Mouse (Mus musculus): ENCODE measurements at regions not wholly inside any gene's neighbourhood (a gene's known extent, or its start where the extent isn't known, plus 50 kb on each side); places are given as distances from the start of the nearest gene placed in this dataset.

DNA sequence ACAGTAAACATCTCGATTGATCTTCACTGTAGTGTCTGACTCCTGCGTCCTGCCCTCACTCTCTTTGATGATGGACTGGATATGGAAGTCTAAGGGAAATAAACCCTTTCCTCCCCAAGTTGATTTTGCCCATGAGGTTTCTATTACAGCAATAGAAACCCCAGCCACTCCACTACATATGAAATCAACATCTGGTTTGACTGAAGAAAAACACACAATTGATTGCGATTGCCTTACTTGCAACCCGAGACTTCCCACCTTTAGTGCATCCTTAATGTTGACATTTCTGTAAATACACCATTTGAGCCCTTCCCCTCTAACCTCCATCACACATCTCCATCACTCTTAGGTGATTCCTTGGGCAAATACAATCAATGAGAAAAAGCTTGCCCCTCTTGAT lies 255.6 kb upstream of the Tle4 start:
- no peaks in the 10 kb centered on the region for H3K9me3 ChIP-seq (replicated peaks)
- H3K27me3 ChIP-seq (replicated peaks) = no peaks in the 10 kb centered on the region
- H3K4me2 ChIP-seq = no peak overlapping the region
- H3K27ac ChIP-seq (replicated peaks) = no peak overlapping the region
- ATAC-seq (ENCODE audit: low FRiP score) = no peak
- H3K4me1 ChIP-seq = no peaks in the 10 kb centered on the region
- no peak overlapping the region for H3K4me3 ChIP-seq (replicated peaks)
- H3K9ac ChIP-seq (replicated peaks) = no peak overlapping the region
- 87% methylated on average over 4 of the region's 4 CpGs for WGBS
- no peaks in the 10 kb centered on the region for H3K36me3 ChIP-seq

DNA sequence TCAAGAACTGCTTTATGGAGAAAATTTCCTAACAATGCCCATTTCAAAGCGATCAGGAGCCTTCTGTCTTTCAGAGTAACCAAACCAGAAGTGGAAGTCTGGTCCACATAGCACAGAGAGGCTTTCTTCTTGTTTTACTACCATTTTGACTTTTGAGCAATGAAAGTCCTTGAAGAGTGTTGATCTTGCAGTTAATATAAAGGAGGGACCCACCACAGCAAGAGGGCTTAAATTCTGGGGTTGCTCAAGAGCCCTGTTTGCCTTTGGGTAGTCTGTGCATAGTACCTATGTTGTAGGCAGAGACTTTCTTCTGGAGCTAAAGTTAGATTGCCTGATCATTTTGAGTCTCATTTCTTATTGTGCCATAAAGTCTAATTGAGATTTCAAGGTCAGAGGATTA lies 251.7 kb upstream of the Tle4 start:
- Histone ChIP-seq H3K9me3 (replicated peaks) (no peaks in the 10 kb centered on the region), H3K4me1 (peaks cover 7% of the 10 kb centered on the region), H3K4me3 (replicated peaks) (no peak overlapping the region), H3K27ac (replicated peaks) (no peak overlapping the region), H3K36me3 (no peaks in the 10 kb centered on the region), H3K27me3 (replicated peaks) (no peaks in the 10 kb centered on the region), H3K4me2 (no peak overlapping the region), H3K9ac (replicated peaks) (no peak overlapping the region)
- no peak for ATAC-seq (ENCODE audit: low FRiP score)
- 82% methylated on average over 1 of the region's 1 CpGs for WGBS

GRCm38 (mm10) chr19:14847120-14847519 lies 249.3 kb upstream of the Tle4 start:
- Histone ChIP-seq H3K4me2 (no peak overlapping the region), H3K36me3 (no peaks in the 10 kb centered on the region), H3K9ac (replicated peaks) (no peak overlapping the region), H3K27me3 (replicated peaks) (no peaks in the 10 kb centered on the region), H3K4me1 (peaks cover 7% of the 10 kb centered on the region), H3K27ac (replicated peaks) (no peak overlapping the region; the same call in 1 of the 2 replicates), H3K9me3 (replicated peaks) (no peaks in the 10 kb centered on the region), H3K4me3 (replicated peaks) (no peak overlapping the region)
- peak; percentile 47; the same call in 1 of the 2 replicates for ATAC-seq (ENCODE audit: low FRiP score)
- whole genome bisulfite sequencing = 10% methylated on average over 4 of the region's 4 CpGs

DNA sequence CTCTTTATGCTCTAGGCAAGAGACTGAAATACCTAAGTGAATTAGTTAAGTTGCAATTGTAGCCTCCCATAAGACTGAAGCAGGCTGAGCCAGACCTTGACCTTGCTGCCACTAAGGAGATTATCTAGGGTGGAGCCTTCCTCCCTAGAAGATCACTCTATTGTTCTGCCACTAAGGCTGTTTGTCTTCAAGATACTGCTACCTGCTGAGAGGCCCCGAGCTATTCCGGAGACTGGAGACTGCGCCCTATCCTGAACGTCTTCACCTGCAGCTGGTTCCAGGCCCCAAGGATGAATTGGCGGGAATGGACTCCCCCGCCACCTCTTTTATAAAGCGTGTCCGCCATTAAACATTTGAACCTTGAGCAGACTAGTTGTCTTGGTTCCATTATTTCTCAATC lies 237.8 kb upstream of the Tle4 start:
- H3K4me3 ChIP-seq (replicated peaks) = no peak overlapping the region
- H3K27me3 ChIP-seq (replicated peaks) = no peaks in the 10 kb centered on the region
- no peaks in the 10 kb centered on the region for H3K9me3 ChIP-seq (replicated peaks)
- H3K4me2 ChIP-seq = no peak overlapping the region
- no peaks in the 10 kb centered on the region for H3K36me3 ChIP-seq
- WGBS = 66% methylated on average over 8 of the region's 8 CpGs
- H3K4me1 ChIP-seq = no peaks in the 10 kb centered on the region
- no peak overlapping the region for H3K27ac ChIP-seq (replicated peaks)
- H3K9ac ChIP-seq (replicated peaks) = no peak overlapping the region
- no peak for ATAC-seq (ENCODE audit: low FRiP score)

GRCm38 (mm10) chr19:14816354-14816753 lies 218.5 kb upstream of the Tle4 start:
- H3K36me3 ChIP-seq = no peaks in the 10 kb centered on the region
- WGBS = 85% methylated on average over 3 of the region's 3 CpGs
- no peak overlapping the region for H3K9ac ChIP-seq (replicated peaks)
- H3K4me3 ChIP-seq (replicated peaks) = no peak overlapping the region
- no peak overlapping the region for H3K4me2 ChIP-seq
- H3K27ac ChIP-seq (replicated peaks) = no peak overlapping the region
- no peaks in the 10 kb centered on the region for H3K27me3 ChIP-seq (replicated peaks)
- no peaks in the 10 kb centered on the region for H3K9me3 ChIP-seq (replicated peaks)
- H3K4me1 ChIP-seq = no peaks in the 10 kb centered on the region
- ATAC-seq (ENCODE audit: low FRiP score) = no peak

DNA sequence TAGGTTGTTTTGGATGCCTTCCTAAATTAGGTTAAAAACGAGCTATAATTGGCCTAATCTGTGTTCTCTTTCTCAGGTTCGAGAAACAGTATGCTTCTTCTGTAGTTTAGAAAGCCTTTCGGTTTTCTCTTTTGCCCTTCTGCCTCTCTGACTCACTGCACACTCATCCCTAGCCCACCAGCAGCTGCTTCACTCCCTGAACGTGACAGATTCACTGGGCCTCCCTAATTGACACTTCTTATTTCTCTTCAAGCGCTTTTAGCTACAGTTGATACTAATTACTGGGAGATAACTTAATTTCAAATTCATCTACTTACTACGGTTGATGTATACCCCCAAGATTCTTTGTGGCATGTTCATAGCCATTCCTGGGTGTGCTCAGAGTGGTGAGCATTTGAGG lies 208.9 kb upstream of the Tle4 start:
- H3K4me1 ChIP-seq = 0 out of 2 replicates have a peak, but pooled peaks cover 5% of the 10 kb centered on the region
- no peaks in the 10 kb centered on the region for H3K9me3 ChIP-seq (replicated peaks)
- no peak overlapping the region for H3K4me3 ChIP-seq (replicated peaks)
- no peak overlapping the region for H3K9ac ChIP-seq (replicated peaks)
- H3K27ac ChIP-seq (replicated peaks) = no peak overlapping the region
- H3K27me3 ChIP-seq (replicated peaks) = 0 out of 2 replicates have a peak, but pooled peaks cover 3% of the 10 kb centered on the region
- ATAC-seq (ENCODE audit: low FRiP score) = no peak
- 69% methylated on average over 6 of the region's 6 CpGs for WGBS
- H3K4me2 ChIP-seq = no peak overlapping the region
- H3K36me3 ChIP-seq = no peaks in the 10 kb centered on the region

DNA sequence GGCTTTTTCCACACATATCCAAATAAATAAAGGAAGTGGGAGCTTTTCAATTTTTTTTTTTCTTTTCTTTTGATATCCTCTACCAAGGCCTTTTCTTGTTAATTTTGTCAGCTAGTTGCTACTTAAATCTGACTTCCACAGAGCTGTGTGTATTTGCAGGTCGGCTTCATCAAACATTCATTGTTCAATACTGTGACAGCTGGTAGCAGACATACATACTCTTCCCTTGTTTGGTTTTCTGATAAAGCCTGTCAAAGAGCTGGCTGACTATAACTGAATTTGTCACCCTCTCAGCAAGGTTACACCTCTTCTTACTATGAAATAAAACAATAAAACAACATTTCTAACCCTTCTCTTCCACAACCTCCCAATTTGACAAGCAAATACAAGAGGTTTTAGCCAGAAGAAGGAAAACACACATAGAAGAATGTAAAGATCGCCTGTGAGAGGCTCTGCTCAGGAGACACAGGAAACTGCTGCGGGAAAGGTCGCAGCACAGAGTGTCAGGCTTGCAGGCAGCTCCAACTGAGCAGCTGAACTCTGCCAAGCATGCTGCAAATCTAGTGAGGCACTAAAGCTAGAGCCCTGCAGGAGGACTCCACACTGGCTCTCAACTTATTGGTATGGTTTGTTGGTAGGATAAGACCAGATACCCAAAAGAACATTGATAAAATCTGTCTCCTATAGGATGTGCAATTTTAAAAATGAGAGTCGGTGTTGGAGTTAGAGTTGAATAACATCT lies 205.2 kb upstream of the Tle4 start:
- H3K9ac ChIP-seq (replicated peaks) = no peak overlapping the region
- 0 out of 2 replicates have a peak, but pooled peaks cover 3% of the 10 kb centered on the region for H3K27me3 ChIP-seq (replicated peaks)
- H3K4me3 ChIP-seq (replicated peaks) = no peak overlapping the region
- ATAC-seq (ENCODE audit: low FRiP score) = no peak
- H3K36me3 ChIP-seq = no peaks in the 10 kb centered on the region
- H3K27ac ChIP-seq (replicated peaks) = no peak overlapping the region
- no peaks in the 10 kb centered on the region for H3K9me3 ChIP-seq (replicated peaks)
- no peak overlapping the region for H3K4me2 ChIP-seq
- 0 out of 2 replicates have a peak, but pooled peaks cover 5% of the 10 kb centered on the region for H3K4me1 ChIP-seq
- WGBS = 30% methylated on average over 5 of the region's 5 CpGs

DNA sequence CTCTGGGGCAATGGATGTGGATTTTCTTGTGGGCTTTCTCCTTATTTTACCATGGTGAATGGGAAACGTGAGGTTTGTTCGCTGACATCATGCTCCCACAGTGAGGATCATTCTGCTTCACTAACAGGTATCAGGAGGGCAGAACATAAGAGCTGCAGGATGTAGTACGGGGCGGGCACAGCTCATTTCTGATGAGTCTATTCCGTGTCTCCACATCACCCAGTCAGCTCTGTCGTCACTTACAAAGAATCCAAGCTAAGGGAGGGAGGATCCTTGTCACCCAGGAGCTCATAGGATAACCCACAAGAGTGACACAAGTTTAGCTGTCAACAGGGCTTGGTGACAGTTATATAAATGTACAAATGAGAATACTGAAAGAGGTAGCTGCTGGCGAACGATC lies 203.8 kb upstream of the Tle4 start:
- WGBS = 76% methylated on average over 8 of the region's 8 CpGs
- no peak overlapping the region for H3K27ac ChIP-seq (replicated peaks)
- no peak overlapping the region for H3K9ac ChIP-seq (replicated peaks)
- no peak for ATAC-seq (ENCODE audit: low FRiP score)
- 0 out of 2 replicates have a peak, but pooled peaks cover 5% of the 10 kb centered on the region for H3K4me1 ChIP-seq
- H3K36me3 ChIP-seq = no peaks in the 10 kb centered on the region
- H3K4me2 ChIP-seq = no peak overlapping the region
- no peak overlapping the region for H3K4me3 ChIP-seq (replicated peaks)
- H3K27me3 ChIP-seq (replicated peaks) = no peaks in the 10 kb centered on the region
- no peaks in the 10 kb centered on the region for H3K9me3 ChIP-seq (replicated peaks)

- H3K27me3 ChIP-seq (replicated peaks) = 0 out of 2 replicates have a peak, but pooled peaks cover 2% of the 10 kb centered on the region
- no peaks in the 10 kb centered on the region for H3K9me3 ChIP-seq (replicated peaks)
- 0 out of 2 replicates have a peak, but pooled peaks cover 5% of the 10 kb centered on the region for H3K4me1 ChIP-seq
- no peak for ATAC-seq (ENCODE audit: low FRiP score)
- no peaks in the 10 kb centered on the region for H3K36me3 ChIP-seq
- H3K4me3 ChIP-seq (replicated peaks) = no peak overlapping the region
- no peak overlapping the region for H3K4me2 ChIP-seq
- H3K9ac ChIP-seq (replicated peaks) = no peak overlapping the region
- no peak overlapping the region for H3K27ac ChIP-seq (replicated peaks)
- WGBS = 82% methylated on average over 6 of the region's 6 CpGs
These were observed 201.2 kb upstream of the Tle4 start for GRCm38 (mm10) chr19:14799002-14799401.

GRCm38 (mm10) chr19:14798417-14798816 lies 200.6 kb upstream of the Tle4 start:
- ATAC-seq (ENCODE audit: low FRiP score) = no peak
- no peak overlapping the region for H3K9ac ChIP-seq (replicated peaks)
- H3K9me3 ChIP-seq (replicated peaks) = no peaks in the 10 kb centered on the region
- H3K36me3 ChIP-seq = no peaks in the 10 kb centered on the region
- no peak overlapping the region for H3K27ac ChIP-seq (replicated peaks)
- no peak overlapping the region for H3K4me2 ChIP-seq
- H3K4me3 ChIP-seq (replicated peaks) = no peak overlapping the region
- 0 out of 2 replicates have a peak, but pooled peaks cover 5% of the 10 kb centered on the region for H3K4me1 ChIP-seq
- peaks cover 2% of the 10 kb centered on the region; the same call in 1 of the 2 replicates for H3K27me3 ChIP-seq (replicated peaks)
- WGBS = 73% methylated on average over 7 of the region's 7 CpGs

- Histone ChIP-seq H3K27me3 (replicated peaks) (peaks cover 9% of the 10 kb centered on the region), H3K36me3 (no peaks in the 10 kb centered on the region), H3K4me3 (replicated peaks) (no peak overlapping the region), H3K9me3 (replicated peaks) (no peaks in the 10 kb centered on the region), H3K4me1 (no peaks in the 10 kb centered on the region), H3K9ac (replicated peaks) (no peak overlapping the region), H3K27ac (replicated peaks) (no peak overlapping the region), H3K4me2 (no peak overlapping the region)
- ATAC-seq (ENCODE audit: low FRiP score) = no peak
- WGBS = 92% methylated on average over 5 of the region's 5 CpGs
These were observed 198.1 kb upstream of the Tle4 start for GRCm38 (mm10) chr19:14795910-14796309.

DNA sequence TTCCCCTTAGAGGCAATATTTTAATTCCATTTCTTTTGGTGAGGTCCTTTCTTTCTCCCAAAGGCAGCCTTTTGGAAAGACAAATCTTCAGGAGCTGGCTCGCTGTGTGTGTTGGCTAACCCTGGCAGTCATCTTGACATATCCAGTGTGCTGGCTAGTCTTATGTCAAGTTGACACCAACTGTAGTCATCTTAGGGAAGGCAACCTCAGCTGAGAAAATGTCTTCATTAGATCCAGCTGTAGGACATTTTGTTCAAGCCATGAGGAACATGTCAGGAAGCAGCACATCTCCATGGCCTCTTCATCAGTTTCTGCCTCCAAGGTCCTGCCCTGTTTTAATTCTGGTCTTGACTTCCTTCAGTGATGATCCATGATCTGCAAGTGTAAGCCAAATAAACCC lies 192.1 kb upstream of the Tle4 start:
- no peak overlapping the region for H3K9ac ChIP-seq (replicated peaks)
- WGBS = 90% methylated on average over 1 of the region's 1 CpGs
- H3K9me3 ChIP-seq (replicated peaks) = no peaks in the 10 kb centered on the region
- H3K4me2 ChIP-seq = no peak overlapping the region
- no peak overlapping the region for H3K4me3 ChIP-seq (replicated peaks)
- ATAC-seq (ENCODE audit: low FRiP score) = no peak
- no peaks in the 10 kb centered on the region for H3K36me3 ChIP-seq
- no peak overlapping the region for H3K27ac ChIP-seq (replicated peaks)
- no peaks in the 10 kb centered on the region for H3K4me1 ChIP-seq
- H3K27me3 ChIP-seq (replicated peaks) = peaks cover 7% of the 10 kb centered on the region

Measured in neural tube, embryonic 15.5 days (tissue).